Mouse (Mus musculus): ENCODE results near the gene Gm18596.

Gm18596 gene

GRCm38 (mm10) chr10:77709831-77710230 lies 32.6 kb downstream of the Gm18596 start:
- DNase-seq = no peak

DNA sequence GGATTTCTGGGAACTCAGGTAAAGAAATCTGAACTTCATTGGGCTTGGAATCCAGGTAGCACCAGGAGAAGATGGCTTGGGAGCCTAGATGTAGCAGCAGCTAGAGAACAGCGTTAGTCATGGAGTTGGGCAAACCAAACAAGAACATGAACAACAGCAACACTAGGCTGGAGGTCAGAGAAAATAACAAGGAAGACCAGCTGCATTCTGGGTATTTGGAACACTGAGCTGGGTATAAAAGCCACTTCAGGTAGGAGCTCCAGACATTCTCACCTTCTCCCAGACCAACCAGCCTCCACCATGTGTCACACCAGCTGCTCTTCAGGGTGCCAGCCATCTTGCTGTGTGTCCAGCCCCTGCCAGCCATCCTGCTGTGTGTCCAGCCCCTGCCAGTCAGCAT lies 36.1 kb downstream of the Gm18596 start, which contains the start of gene Gm10272:
Gm10272 (plus strand) TSS at position 301 of the 400 bp plus-strand sequence.
- DNase-seq = no peak

- DNase-seq = no peak
Measured at GRCm38 (mm10) chr10:77697133-77697532, 45.3 kb downstream of the Gm18596 start, which contains the start of gene Gm9508. Gene Gm9508 (minus strand): TSS chr10:77697233.

Data from kidney, postnatal 14 days (tissue).